Mouse (Mus musculus) spleen, postnatal 10 days (tissue): ENCODE measurements around the gene Foxn1.

ENCODE experiments used
- DNase-seq, 2 experiments: peaks; one replicate each; pipeline ENCODE4 v3.0.0; 2021 to 2022; ENCODE audit warnings: low spot score in 2 of 2

Gene Foxn1

DNA sequence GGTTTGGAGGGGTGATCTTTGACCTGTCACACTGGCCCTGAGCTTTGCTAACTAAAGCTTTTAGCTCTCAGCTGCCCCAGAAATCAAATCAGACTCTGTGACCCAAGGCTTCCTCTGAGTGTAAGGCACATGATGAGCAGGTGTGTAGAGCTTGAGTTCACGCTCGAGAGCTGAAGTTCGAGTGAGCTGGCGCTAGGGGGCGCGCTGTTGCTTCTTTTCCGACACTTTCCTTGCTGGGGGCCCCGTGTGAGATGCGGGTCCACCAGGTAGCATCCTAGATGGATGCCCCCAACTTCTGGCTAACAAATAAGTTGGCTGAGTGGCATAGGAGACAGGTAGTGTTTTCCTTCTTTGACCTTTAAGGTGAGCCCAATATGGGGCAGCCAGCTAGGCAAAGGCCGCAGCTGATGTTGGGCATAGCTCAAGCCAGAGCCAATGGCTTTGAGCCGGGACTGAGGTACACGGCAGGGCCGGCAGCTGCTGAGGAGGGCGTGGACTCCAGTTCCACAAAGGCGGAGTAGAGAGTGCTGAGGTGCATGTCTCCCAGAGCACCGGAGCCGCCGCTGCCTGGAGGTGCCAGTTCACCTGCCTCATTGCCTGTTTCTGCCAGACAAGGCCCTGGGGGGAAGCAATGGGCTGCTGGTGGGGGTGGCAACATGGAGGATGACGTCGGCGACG, 27.9 kb downstream of the Foxn1 start:
- DNase-seq = peak; percentile 31 to 71

DNA sequence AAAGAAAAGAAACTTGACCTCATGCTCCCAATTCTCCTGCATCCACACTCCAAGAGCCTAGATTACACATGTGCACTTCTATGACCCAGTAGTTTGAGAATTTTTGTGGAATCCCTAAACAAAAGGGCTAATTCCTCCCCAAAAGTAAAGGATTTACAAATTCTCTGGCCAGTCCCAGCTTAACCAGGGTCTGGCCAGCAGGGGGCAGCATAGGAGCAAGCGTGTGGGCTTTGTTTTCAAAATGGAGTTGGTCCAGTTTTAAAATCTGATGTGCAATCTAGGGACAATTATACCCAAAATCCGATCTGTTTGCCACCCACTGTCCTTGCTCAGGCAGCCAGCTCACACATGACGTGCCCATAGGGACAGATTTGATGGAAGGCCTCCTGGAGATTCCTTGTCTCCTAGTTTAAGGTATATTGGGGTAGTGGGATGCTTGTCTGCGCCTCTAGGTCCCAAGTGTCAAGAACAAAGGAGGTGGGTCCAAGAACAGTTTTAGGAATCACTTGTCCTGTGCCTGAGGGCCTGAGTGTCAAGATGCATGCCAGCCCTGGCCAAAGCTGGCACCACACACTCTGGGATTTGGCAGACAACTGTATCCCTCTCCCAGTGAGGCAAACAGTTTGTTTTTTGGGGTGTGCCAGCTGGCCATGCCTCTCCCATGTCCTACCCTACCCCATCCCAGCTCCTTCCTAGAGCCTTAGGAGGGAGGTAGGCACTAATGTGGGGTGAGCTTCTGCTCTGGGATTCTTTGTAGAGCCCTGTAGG, 30.7 kb downstream of the Foxn1 start:
- peak; percentile 54 to 88 for DNase-seq

DNA sequence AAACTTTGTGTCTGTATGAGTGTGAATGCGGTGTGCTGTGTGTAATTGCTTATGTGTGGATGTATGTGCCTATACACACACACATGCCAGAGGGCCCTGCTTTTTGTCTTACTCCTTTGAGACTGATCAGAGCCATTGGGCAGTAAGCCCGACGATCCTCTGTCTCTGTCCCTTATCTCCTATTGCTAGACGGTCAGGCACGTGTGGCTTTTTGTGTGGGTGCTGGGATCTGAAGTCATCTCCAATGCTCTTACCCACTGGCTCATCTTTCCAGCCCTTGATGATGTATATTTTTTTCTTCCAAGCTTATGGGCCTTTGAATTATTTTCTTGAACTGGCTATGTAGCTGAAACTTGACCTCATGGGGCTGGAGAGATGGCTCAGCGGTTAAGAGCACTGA, 31.5 kb downstream of the Foxn1 start:
- no peak for DNase-seq

DNA sequence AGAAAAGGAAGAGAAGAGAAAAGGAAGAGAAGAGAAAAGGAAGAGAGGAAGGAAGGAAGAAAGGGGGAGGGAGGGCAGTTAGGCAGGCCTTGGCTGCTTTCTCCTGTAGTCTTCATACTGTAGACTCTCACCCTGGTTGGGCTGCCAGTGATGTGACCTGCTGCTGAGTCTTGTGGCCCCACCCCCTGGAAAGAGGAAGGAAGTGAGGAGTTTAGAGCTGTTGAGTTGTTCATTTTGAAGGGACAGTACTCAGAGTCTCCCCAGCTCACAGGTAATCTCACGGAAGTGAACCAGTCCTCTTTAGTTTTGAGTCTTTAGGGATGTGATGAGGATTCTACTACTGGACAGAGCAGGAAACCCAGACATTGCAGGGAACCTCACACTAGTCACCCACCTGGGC, 33.3 kb downstream of the Foxn1 start:
- peak in 1 of 2 experiments; percentile 71 for DNase-seq

DNA sequence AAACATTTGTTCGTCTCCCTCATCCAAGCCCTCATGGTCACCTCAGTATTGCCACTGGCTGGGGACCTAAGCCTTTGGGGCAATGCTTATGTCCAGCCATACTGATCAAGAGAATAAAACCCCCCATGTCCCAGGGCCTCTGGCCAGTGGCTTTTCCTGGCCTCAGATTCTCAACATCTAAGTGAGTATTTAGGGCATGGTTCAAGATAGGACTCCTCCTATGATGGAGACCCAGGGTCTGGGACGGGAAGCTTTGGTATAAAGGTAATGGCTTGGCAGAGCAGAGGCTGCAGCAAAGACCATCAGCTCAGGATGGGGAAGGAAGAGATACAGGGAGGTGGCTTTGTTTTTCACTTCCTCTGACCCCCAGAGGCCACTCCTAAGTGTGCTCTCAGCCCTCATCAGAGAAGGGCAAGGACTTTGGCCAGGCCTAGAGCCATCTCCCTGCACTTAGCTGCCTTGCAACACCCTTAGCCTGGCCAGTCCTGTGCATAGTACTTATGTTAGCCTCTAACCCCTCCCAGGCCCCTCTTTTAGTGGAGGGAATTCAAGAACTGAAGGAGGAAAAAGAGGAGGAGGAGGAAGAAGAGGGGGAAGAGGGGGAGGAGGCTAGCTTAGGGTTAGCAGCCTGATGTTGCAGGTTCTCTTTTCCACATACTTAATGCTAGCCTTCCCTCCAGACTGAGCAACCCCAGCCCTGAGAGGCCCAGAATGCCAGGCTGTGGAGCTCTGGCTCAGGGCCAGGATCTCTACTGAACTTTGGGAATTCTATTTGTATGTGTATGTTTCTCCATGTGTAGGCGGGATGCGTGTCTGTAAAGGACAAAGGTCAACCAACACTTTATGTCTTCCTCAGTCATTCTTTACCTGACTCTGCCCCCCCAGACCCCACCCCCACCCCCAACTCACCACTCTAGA, 36.7 kb downstream of the Foxn1 start:
- DNase-seq = peak in 1 of 2 experiments; percentile 18

DNA sequence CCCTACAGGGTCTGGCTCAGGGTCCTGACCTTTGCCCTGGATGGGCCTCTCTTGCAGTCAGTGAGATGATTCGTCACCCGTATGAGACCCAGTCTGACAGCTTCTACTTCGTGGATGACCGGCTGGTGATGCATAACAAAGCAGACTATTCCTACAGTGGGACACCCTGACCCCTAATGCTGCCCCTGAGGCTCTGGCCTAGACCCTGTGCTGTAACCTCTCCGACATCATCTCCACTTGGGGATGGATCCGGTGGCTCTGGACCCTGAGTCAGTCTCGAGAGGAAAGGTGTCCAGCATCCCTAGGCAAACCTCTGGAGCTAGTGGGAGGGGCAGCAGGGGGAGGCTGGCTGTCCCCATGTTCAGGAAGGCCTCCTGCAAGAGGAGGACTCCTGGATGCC, 37.9 kb downstream of the Foxn1 start:
- no peak for DNase-seq

DNA sequence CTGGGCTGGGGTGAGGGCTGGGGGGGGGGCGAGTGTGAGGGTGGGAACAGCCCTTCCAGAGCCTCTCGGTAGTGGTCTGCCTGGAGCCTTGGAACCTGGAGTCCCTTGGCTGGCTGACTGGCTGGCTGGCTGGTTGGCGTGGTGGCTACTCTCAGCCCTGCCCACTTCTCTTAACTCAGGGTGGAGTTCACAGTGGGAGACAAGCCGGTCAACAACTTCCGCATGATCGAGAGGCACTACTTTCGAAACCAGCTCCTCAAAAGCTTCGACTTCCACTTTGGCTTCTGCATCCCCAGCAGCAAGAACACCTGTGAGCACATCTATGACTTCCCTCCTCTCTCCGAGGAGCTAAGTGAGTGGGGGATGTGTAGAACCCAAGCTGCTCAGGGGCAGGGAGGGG, 38.5 kb downstream of the Foxn1 start:
- no peak for DNase-seq

DNA sequence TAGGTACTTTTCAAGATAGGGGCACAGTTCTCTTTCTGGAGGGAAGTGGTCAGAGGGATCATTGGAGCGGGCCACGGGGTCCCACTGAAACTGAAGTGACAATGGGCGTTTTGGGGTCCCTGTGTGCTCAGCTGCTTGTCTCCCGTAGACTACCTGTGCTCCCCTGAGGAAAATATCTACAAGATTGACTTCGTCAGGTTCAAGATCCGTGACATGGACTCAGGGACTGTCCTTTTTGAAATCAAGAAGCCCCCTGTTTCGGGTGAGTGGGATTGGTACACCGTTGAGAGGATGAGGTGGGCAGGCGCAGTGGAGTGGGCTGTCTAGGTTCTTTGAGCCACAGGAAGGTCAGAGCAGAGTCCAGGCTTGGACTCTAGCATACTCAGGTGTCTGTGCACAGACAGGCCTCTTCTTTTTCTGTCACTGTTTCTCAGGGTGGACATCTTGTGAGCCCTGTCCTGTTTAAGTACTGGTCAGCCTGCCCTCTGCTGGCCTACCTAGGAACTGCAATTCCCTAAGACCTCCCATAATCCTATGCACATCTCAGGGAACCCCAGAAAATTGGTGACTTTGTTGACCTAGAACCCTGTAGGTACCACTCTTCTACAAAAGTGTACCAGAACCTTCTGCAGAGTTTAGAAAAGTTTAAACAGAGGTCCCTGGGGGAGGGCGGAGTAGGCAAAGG, 39.1 kb downstream of the Foxn1 start:
- DNase-seq = peak; percentile 78 to 88

DNA sequence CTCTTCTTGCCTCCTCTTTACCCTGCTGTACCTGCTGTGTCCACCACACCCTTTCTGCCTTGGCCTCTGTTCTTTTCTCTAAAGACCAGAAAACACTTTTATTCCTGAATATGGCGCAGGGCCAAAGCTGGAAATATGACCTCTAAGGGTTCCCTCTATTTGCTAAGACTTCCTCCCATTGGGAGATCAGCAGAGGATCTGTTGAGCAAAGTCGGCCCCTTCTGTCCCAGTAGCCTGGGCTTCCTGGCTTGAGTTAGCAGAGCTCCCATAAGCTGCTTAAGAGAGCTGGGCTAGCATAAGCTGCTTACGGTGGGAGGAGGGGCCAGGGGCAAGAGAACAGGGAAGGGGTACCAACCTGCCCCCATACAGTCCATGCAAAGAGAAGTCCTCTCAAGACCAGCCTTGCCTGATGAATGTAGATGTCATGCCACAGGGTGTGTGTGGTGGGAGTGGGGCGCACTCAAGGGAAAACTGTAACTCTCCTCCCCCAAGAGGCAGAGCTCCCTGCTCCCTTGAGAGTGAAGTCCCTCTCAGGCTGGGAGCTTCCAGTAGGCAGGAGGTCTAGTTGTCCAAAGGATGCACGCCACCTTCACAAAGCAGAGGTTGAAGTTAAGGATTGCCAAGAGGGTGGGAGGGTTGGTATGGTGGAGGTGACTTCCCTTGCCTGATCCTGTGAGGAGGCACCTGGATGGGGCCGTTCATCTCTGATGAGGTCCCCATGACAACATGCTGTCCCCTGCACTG, 39.9 kb downstream of the Foxn1 start:
- peak in 1 of 2 experiments; percentile 27 for DNase-seq

DNA sequence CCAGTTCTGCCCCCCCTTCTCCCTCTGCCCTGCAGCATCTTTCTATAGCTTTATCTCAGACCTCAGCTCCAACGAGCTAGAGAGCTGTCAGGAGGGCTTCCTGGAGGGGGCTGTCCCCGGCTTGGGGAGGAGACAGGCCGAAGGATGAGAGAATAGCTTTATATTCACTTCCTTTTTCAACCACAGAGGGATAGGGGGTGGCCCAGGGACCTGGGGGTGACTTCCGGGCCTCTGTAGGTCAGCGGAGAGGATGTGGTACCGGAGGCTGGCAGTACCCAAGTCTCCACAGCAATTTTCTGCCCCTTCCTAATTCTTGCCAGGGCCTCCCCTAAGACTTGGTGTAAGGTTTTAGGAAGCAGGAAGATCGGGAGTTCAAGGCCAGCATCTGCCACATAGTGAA, 40.6 kb downstream of the Foxn1 start:
- DNase-seq = peak; percentile 42 to 65

DNA sequence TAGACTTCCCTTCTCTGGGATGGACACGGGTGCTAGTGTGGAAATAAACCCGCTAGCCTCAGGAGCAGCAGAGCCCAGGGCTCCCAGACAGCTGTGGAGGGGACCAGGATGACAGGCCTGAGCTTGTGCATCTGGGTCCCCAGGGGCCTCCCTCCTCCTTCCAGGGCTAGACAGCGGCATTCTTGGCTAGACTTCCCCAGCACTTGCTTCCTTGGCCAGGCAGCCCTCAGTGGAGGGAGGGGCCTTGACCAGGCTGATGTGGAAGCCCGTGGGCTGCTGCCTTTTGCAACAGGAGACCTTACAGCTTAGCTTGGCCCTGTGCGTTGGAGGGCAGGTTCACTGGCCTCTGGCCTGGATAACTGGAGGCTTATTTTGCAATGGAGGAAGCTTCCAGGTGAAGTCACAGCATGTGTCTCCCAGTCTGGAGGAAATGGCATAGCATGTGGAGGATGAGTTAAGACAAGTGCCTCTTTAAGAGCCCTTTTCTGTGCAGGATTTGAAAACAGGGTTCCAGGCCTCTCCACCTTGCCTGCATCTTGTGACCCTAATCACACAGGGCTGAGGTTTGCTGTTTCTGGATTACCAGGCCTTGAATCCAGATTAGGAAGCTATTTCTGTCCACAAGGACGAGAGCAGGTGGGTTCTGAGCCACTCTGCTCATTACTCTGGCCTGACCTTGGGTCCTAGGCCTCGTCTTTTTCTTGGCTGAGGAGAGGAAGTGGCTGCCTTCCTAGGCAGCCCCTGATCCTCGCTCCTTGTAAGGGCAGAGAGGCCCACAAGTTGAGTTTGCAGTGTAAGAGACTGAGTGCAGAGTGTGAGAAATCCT, 41.3 kb downstream of the Foxn1 start:
- peak; percentile 38 to 44 for DNase-seq

DNA sequence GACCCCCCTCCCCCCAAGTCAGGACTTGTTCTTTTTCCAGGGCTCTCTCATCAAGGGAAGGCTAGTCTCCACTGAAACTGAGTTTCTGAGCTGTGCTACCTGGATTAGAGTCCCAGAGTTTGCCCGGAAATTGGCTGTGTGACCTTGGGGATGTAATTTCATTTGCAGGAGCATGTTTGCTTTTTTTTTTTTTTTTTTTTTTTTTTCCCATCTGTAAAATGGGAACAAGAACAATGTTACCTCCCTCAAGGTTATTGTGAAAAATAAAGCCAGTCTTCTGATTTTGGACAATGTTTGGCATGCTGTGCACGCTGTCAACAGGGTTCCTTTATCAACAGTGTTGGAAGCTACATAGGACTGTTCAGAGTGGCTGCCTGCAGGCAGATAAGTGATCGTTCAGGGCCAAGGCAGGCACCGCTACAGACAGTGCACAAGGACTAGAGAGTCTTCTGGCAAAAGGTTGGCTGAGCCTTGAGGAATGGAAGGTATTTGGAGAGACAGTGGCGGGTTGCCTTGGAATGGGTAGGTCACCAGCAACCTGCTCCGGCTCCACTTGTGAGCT, 41.9 kb downstream of the Foxn1 start:
- peak in 1 of 2 experiments; percentile 54 for DNase-seq

DNA sequence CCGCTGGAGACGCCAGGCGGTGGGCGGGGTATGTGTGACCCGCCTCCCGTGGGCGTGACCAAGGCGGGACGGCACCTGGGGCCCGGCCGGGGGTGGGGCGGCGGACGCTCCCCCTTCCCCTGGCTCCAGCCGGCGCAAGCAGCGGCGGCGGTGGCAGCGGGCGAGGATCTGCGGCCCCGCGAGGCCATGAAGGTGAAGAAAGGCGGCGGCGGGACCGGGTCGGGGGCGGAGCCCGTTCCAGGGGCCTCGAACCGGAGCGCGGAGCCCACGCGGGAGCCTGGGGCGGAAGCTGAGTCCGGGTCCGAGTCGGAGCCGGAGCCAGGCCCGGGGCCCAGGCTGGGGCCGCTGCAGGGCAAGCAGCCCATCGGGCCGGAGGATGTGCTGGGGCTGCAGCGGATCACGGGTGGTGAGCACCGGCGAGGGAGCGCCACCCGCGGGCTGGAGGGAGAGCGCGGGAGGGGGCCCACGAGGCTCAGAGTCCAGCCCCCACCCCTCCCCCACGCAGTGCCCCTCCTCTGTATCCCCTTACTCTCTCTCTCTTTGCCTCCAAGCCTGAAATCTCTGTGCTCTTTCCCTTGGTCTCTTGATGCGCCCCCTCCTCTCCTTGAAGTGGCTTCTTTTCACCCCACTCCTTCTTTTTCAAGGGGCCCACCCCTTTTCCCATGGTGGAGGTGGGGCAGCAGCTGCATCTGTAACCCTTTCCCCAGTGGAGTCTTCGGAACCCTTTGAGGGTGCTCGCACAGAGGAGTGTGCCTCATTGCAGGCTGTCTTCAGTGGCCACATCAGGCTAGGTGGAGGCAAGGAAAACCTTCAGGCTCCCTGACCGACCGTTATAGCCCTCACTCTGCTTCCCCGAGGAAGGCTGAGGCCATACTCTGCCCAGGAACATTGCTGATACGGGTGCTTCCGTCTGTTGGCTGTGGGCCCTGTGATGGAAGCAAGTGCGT, 42.7 kb downstream of the Foxn1 start, which contains the start of gene Unc119:
Gene Unc119 (plus strand): TSS at position 102 of the 947 bp plus-strand sequence.
- peak; percentile 74 to 84 for DNase-seq

DNA sequence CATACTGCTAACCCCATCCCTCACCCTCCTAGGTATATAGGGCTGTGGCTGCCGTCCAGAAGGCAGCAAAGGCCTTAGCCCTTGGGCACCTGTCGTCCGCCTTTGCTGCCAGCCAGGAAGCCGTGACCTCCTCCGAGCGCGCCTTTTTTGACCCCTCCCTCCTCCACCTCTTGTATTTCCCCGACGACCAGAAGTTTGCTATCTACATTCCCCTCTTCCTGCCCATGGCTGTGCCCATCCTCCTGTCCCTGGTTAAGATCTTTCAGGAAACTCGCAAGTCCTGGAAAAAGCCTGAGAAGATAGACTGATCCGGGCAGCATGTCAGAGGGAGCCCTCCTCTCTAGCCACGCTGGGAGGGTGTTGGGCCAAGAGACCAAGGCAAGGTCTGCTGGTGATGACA, 44.7 kb downstream of the Foxn1 start:
- no peak for DNase-seq

DNA sequence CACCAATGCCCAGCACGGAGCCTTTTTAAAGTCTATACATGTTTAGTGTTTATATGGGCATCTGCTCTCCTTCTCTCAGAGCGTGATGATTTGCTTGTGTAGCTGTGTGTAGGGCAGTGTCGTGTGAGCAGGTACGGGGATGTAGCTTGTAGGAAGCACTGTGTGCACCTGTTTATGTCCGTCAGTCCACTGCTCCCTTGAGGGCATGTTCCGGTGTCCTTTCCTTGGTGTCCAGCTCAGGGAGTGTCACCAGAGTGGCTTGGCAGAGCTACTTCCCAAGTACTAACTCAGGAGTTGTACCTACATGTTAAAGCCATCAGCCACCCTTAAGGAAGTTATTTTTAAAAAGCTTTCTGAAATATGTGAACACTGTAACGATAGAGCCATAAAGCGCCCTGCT, 49.3 kb downstream of the Foxn1 start:
- no peak for DNase-seq

DNA sequence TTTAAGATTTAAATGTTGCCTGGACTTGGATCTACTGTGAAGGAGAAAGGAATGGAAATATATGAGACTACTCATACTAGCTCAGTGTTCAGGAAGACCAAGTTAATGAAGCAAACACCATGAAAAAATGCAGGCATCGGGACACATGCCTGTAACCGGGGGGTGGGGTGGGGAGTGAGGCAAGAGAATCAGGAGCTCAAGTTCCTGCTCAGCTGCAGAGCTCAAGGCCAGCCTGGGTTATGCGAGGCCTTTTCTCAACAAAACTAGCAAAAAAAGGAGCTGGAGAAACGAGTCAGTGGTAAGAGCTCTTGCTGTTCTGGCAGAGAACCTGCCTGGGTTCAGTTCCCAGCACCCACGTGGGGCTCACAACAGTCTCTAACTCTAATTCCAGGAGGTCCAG, 52.4 kb downstream of the Foxn1 start:
- no peak for DNase-seq

DNA sequence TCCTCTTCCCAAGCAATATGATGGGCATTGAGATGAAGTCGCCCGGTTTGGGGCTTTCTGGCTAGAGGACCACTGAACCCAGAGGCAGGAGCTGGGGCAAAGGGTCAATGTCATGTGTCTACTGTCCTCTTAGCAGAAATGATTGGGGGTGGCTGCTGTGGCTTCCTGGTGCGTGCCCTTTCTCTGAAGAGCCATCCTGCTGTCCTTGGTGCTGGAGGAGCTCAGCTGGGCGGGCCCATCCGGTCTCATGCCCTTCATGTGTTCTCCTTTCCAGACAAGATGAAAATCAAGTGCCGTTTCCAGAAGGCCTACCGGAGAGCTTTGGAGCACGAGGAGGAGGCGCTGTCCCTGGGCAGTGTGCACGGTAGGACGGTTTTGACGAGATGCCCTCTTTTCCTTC, 53.7 kb downstream of the Foxn1 start:
- DNase-seq = no peak

DNA sequence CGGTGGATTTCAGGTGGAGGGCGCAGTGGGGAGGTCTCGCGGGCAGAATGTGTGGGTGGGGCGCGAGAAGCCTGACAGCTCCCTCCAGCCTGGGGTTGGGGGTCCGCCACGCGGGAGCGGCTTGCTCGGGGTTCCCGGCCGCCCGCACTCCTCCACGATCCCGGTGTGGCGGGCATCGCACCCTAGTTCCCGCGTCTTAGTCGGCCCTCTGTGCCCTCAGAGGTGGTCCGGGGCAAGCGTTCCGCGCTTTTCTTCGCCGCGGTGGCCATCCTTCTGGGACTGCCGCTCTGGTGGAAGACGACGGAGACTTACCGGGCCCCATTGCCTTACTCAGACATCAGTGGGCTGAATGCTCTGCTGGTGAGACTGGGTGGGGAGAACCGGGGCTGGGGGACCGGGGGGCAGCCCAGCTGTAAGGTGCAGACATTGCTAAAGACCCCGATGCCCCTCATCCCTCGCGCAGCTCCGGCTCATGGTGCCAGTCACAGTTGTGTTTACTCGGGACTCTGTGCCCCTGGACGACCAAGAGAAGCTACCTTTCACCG, 57.8 kb downstream of the Foxn1 start:
- no peak for DNase-seq
